Mouse (Mus musculus) ES-E14 (cell line): ENCODE results near the gene Rnf225. TPM values are rescaled to one million over a fixed set of nuclear protein-coding genes. Genes with fewer than 3 reads are reported as not detected.
"Not testable (repeated sequence)": the region's sequence is repeated elsewhere in the genome, so short reads cannot be mapped to it uniquely, and the experiment has no call there.

Source experiments
- DNase-seq: peaks from one replicate; pipeline ENCODE4 v3.0.0-alpha.2; 2013; ENCODE audit warnings: low read depth, low spot score
- H3K27ac ChIP-seq: 2 replicates; pipeline ENCODE4 v1.5.1; 2012; ENCODE audit warnings: low read depth, mild to moderate bottlenecking, low read length, moderate library complexity, mixed read lengths; ENCODE audit not compliant: poor library complexity, insufficient read depth, severe bottlenecking
- H3K36me3 ChIP-seq: 2 replicates; pipeline ENCODE4 v1.6.1; 2012; ENCODE audit warnings: mild to moderate bottlenecking, low read length, moderate library complexity, mixed read lengths; ENCODE audit not compliant: control insufficient read depth, poor library complexity, insufficient read depth, severe bottlenecking
- H3K4me1 ChIP-seq, 2 experiments: fragments of 150-350 bp in 1 of 2; sonication (generic) in 1 of 2; 2 replicates each; pipeline ENCODE4 v1.6.1; 2012; ENCODE audit warnings: low read length in 2 of 2, mild to moderate bottlenecking in 1 of 2, mixed read lengths in 1 of 2; ENCODE audit not compliant: control insufficient read depth in 2 of 2, insufficient read depth in 2 of 2, poor library complexity in 1 of 2
- H3K4me3 ChIP-seq, 2 experiments: fragments of 150-350 bp in 1 of 2; sonication (generic) in 1 of 2; 2 replicates each; pipeline ENCODE4 v1.5.1; 2012; ENCODE audit warnings: low read length in 2 of 2, low read depth in 1 of 2, mild to moderate bottlenecking in 1 of 2, mixed read lengths in 1 of 2; ENCODE audit not compliant: insufficient read depth in 1 of 2, poor library complexity in 1 of 2, severe bottlenecking in 1 of 2
- H3K9ac ChIP-seq: 2 replicates; pipeline ENCODE4 v1.6.1; 2012; ENCODE audit warnings: low read depth, mild to moderate bottlenecking, low read length, mixed read lengths; ENCODE audit not compliant: poor library complexity, insufficient read depth, severe bottlenecking
- H3K9me3 ChIP-seq: fragments of 150-350 bp; sonication (generic); 2 replicates; pipeline ENCODE4 v1.6.1; 2012; ENCODE audit warnings: low read depth, mild to moderate bottlenecking, low read length; ENCODE audit not compliant: control insufficient read depth, insufficient read depth
- CHD2 ChIP-seq: IDR thresholded peaks from 2 replicates; pipeline ENCODE4 v1.6.1; 2014; ENCODE audit warnings: mild to moderate bottlenecking, low read depth, low read length, inconsistent platforms
- HCFC1 ChIP-seq: IDR thresholded peaks from 2 replicates; pipeline ENCODE4 v1.6.1; 2012; ENCODE audit warnings: low read length, inconsistent platforms, borderline replicate concordance; ENCODE audit not compliant: insufficient read depth
- MAFK ChIP-seq: IDR thresholded peaks from 2 replicates; pipeline ENCODE4 v1.6.1; 2014; ENCODE audit warnings: mild to moderate bottlenecking, low read depth, low read length, inconsistent platforms; ENCODE audit not compliant: insufficient read depth
- ZC3H11A ChIP-seq: IDR thresholded peaks from 2 replicates; pipeline ENCODE4 v1.6.1; 2012; ENCODE audit warnings: low read depth, mild to moderate bottlenecking, inconsistent platforms, low read length, borderline replicate concordance
- ZNF384 ChIP-seq: IDR thresholded peaks from 2 replicates; pipeline ENCODE4 v1.6.1; 2012; ENCODE audit warnings: low read depth, low read length, inconsistent platforms
- in situ Hi-C, 2 experiments: fragments of 600-800 bp; cut with MboI; formaldehyde crosslinking; loops; one replicate each; pipeline ENCODE4 v1.15.1; 2025; ENCODE audit warnings: low sequenced_read_pairs in 2 of 2, inconsistent platforms in 1 of 2; ENCODE audit not compliant: unreplicated experiment in 2 of 2
- total RNA-seq: library from RNA; depleted of rRNA; stranded (reverse); fragments of 300-350 nt; gene quantifications from 2 replicates; pipeline ENCODE4 v1.2.3, GENCODE M21; 2012

The Rnf225 gene
- total RNA-seq, 1 experiment = 4.4 TPM

- no peaks in the 10 kb centered on the region for H3K9me3 ChIP-seq
- peaks cover 0 to 1% of the 10 kb centered on the region in 2 experiments; a peak in 1 of 4 replicates for H3K4me1 ChIP-seq
- no peak overlapping the region for H3K27ac ChIP-seq
- no peak for TF ChIP-seq CHD2
- H3K4me3 ChIP-seq = no peak overlapping the region
- DNase-seq = no peak
- no peaks in the 10 kb centered on the region for H3K36me3 ChIP-seq
- no peak overlapping the region for H3K9ac ChIP-seq
- in situ Hi-C loops = no loop called here
Observed at GRCm38 (mm10) chr7:12933615-12934140, 6.5 kb downstream of the Rnf225 start.

GRCm38 (mm10) chr7:12934808-12935207 is 7.6 kb downstream of the Rnf225 start:
- DNase-seq = no peak
- Histone ChIP-seq H3K27ac (no peak overlapping the region), H3K4me3 (no peak overlapping the region), H3K36me3 (no peaks in the 10 kb centered on the region), H3K9ac (no peak overlapping the region; the same call in 1 of the 2 replicates), H3K9me3 (no peaks in the 10 kb centered on the region), H3K4me1 (peaks cover 0 to 1% of the 10 kb centered on the region in 2 experiments; a peak in 1 of 4 replicates)
- TF ChIP-seq ZNF384 (no peak), CHD2 (no peak), HCFC1 (no peak), ZC3H11A (no peak), MAFK (no peak)
- in situ Hi-C loops = no loop called here

- in situ Hi-C loops, H3K4me3 ChIP-seq, H3K36me3 ChIP-seq, DNase-seq, H3K27ac ChIP-seq, H3K4me1 ChIP-seq, H3K9ac ChIP-seq, H3K9me3 ChIP-seq: not testable (repeated sequence)
Observed at GRCm38 (mm10) chr7:12937254-12937803, 10.1 kb downstream of the Rnf225 start.

GRCm38 (mm10) chr7:12940599-12940998 is 13.4 kb downstream of the Rnf225 start:
- in situ Hi-C loops = no loop called here
- Histone ChIP-seq H3K4me1 (no peaks in the 10 kb centered on the region), H3K9ac (no peak overlapping the region), H3K4me3 (no peak overlapping the region), H3K27ac (no peak overlapping the region), H3K9me3 (no peaks in the 10 kb centered on the region), H3K36me3 (no peaks in the 10 kb centered on the region)
- no peak for DNase-seq
- TF ChIP-seq MAFK (no peak), HCFC1 (no peak), ZC3H11A (no peak), ZNF384 (no peak), CHD2 (no peak)

GRCm38 (mm10) chr7:12943488-12943887 is 16.3 kb downstream of the Rnf225 start:
- in situ Hi-C loops = no loop called here
- no peak overlapping the region for H3K27ac ChIP-seq
- no peak overlapping the region for H3K4me3 ChIP-seq
- no peak for DNase-seq
- H3K9me3 ChIP-seq = no peaks in the 10 kb centered on the region
- H3K9ac ChIP-seq = no peak overlapping the region
- TF ChIP-seq MAFK = no peak
- TF ChIP-seq ZC3H11A = peak; percentile 60; the same call in 1 of the 2 replicates
- TF ChIP-seq HCFC1 = no peak
- H3K4me1 ChIP-seq = no peaks in the 10 kb centered on the region
- H3K36me3 ChIP-seq = no peaks in the 10 kb centered on the region
